Mouse (Mus musculus) adrenal gland, adult 8-10 months (tissue): ENCODE data around the gene 4930402H24Rik. TPM values are rescaled to one million over a fixed set of nuclear protein-coding genes. Genes with fewer than 3 reads are reported as not detected.
A peak's percentile ranks its signal among the peaks of the same experiment; 100 is the strongest.

ENCODE experiments used
- DNase-seq: peaks from one replicate; pipeline ENCODE4 v3.0.0; 2022
- total RNA-seq, 4 experiments: library from RNA; stranded (reverse); gene quantifications; 2 replicates each; pipeline ENCODE4 v1.2.4; 2022

Gene 4930402H24Rik
- total RNA-seq, 4 experiments from 2014 or later: 24.7 to 48.2 (median 35.1) TPM

DNA sequence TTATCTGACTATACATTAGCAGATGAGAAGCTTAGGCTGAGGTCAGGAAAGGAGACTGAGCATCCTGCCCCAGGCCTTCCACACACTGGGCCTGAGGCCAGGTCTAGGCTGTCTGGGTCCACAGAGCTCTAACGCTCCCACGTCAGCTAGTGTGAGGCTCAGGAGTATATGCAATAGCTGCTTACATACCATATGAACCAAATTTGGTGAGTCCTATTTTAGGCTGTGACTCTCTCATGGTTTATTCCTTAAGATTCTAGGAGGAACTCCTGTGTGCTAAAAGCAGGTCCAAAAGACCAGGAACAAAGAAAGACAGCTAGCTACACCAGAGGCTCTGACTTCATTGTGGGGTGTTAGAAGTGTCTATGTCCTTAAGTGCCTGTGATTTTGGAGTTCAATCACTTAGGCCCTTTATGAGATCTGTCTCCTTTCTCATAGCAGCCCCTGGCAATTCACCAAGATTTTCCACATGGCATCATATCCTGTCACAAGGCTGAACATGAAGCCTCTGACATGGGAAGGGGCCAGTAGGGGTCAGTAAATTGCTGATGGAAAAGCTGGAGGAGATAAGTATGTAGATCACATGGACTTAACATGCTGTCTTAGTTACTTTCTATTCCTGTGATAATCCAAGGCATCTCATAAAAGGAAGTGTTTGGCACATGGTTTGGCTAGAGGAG, 177.2 kb downstream of the 4930402H24Rik start:
- DNase-seq: no peak

DNA sequence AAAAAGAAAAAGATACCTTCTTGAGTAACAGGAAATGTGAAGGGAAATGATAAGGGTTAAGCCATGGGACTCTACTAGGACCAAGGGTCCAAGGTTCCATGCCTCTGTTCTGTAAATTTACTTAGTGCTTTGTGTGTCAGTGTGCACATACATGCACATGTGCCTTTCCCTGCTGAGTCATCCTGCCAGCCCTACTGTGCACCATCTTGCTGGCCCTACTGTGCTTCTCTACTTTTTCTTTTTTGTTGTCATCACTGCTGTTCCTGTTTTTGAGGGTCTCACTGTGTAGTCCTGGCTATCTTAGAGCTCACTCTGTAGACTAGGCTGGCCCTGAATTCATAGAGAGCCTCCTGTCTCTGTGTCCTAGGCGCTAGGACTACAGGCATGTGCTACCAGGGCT, 178.5 kb downstream of the 4930402H24Rik start:
- DNase-seq: no peak

DNA sequence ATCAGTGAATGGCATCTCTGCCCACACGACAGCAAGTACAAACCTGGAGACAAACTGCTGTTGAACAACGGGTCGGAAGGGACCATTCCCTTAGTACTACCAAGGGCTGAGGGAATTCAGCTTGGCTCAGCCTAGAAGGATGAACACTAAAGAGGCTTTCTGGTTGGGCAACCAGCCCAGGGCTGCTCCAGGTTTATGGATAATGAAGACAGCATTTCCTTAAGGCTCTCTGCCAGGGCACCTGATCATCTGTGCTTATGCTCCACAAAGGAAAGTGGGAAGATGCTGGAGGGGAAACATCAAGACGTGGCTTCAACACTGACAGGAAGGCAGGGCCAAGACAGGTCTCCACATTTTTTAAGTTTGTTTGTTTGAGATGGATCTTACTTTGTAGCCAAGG, 181.8 kb downstream of the 4930402H24Rik start:
- DNase-seq: no peak

DNA sequence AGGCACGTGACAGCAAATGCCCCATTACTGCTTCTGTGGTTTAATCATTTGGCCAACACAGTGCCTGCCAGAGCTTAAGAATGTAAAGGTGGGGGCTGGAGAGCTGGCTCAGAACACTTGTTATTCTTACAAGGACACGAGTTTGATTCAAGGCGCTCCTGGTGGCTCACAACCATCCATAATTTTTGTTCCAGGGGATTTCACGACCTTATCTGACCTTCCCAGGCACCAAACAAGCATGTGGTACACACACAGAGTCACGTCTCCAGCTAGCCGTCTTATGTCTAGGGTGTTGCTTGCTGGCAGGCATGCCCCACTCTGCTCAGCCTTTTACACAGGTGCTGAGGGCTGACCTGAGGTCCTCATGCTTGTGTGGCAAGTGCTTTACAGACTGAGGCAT, 188.3 kb downstream of the 4930402H24Rik start:
- DNase-seq: no peak

DNA sequence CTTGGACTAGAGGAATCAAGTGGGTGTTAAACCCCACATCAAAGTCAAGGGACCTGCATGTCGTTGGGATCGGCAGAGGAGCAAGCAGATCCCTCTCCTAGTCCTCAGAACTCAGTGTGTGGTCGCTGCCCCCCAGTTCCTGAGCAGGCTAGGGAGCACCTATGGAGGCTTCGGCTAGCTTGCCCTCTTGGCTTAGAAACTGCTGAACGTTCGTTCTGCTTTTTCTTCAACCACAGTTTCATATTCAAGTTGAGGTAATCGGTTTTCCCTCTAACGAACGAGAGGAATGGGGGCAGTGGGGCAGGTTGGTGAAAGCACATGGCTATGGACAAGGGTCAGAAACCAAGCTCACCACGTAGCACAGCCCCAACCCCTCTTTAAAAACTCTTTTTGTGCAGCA, 199.1 kb downstream of the 4930402H24Rik start:
- no peak for DNase-seq

DNA sequence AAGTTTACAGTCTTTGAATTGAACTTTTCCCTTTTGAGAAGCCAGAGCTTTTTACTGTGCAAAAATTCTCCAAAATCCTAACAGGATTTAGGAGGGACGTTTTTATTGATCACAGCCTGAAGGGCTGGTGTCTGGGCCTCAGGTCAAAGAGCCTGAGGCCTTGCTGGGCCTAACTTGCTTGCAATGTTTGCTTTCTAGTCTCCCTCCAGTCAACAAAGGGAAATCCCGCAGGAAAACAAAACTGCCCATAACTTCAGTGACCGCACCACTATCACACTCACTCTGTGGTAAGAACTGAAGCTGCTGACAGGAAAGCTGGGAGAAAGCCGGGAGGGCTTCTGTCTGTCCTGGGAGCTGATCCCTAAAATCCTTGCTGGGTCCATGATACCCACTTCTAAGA, 199.6 kb downstream of the 4930402H24Rik start:
- DNase-seq: no peak

DNA sequence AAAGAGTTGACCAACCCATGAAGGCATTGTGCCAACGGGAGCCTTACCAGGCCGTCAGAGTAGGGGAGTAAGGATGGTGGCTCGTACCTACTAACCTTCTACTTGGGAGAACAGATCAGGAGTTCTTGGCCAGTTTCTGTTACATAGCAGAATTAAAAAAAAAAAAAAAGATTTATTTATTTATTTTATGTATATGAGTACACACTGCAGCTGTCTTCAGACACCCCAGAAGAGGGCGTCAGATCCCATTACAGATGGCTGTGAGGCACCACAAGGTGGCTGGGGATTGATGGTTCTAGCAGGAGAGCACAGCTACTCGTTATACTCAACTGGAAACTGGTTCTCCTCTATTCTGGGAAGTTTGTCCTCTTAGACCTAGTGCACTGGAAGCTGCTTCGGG, 201.0 kb downstream of the 4930402H24Rik start:
- no peak for DNase-seq

DNA sequence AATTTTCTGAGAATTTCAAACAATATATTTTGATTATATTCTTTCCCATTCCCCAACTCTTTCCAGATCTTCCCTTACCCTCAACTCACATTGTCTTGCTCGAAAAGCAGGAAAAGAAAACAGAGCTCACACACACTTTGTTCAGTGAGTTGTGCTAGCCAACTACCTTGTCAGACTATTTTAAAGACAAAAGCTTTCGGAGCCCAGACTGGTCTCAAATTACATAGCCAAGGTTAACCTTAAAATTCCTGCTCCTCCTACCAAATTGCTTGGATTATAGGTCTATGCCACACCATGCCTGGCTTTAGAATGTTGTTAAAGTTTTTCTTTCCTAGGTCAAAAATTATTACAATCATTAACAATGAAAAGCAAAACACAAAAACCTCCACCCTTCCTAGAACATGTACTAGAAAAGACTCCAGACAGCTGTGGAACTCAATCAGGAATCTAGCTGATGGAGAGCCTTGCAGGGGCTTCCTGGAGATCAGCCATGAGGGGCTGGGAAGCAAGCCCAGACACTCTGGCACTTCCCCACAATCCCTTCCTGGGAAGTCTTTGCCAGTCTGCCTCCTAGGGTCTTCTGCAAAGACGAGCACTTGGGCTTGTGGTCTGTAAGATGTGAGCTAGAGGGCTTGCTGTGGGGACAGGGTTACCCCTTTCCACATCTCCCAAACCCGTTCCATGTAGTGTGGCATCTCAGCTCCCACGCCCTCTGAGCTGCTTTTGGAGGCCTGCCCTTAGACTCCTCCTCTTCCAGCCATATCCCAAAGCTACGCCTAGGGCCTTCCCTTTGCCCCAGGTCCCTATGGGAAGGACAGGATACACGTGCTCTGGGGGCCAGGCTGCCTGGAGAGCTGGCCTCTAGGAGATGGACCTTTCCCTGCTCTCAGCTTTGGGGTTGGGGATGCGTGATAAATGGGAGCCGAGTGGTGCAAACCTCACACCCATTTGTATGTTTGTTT, 201.9 kb downstream of the 4930402H24Rik start:
- no peak for DNase-seq

DNA sequence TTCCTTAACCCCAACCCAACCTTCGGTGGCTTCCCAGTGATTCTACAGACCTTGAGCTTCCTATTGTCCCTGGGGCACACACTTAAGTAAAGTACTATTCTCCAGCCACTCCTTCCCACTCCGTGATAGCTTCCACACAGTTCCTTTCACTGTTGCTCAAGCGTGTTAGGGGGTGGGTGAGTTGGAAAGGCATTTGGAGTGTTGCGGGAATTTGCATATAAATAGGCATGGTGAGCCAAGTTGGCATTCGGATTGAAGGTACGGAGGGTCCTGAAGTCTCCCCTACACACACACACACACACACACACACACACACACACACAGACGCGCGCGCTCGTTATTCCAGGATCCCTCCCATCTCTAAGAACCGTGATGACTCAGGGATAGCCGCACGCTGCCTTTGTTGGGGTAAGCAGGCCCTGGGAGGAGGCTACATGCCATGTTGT, 208.4 kb downstream of the 4930402H24Rik start:
- no peak for DNase-seq

DNA sequence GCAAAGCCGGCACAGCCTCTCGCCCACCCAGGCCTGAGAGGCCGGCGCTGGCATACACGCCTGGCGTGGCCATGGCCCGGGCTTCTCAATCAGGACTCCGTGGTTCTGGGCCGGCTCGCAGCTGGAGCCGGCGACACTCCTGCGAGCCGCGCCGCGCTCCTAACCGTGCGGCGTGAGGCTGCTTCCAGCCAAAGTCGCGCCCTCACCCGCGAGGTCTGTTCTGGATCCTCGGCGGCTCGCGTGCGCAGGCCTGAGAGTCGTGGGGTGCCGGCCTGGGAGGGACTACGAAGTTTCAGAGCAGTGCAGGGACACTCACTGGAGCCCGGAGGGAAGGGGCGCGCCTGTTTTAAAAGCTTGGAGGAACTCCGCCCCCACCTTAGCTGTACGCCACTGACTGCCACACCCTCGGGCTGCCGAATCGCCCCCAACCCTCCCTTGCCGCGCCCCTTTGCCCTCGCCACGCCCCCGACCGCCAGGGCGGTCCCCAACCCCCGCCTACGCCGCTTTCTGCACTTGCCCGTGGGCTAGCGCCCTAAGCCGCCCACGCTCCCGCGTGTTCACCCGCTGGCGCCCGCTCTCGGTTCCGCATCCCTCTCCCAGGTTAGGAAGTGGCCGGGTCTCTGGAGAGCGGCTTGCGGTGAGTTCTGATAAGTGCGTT, 208.9 kb downstream of the 4930402H24Rik start, which contains the start of gene Slc4a11:
Slc4a11 (minus strand) TSS at position 367 of the 658 bp plus-strand sequence.
- peak; percentile 49 for DNase-seq

DNA sequence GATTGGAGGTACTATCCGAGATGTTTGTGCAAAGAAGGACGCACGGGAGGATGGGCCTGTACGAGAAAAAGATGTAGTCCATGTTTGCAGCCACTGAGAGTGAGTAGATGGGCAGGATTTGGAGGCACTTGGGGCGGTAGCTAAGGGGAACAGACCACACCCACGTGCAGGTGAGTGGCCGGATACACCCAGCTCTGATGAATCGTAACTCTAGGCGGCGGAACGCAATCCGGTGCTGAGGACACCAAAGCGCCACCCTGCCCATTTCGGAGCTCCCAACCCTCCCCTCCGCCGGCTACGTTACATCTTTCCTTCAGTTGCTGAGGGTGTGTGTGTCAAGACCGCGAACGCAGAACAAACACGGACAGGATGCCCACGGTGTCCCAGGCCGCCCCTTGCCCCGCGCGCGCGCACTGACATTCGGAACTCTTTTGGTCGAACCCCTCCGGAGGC, 209.5 kb downstream of the 4930402H24Rik start:
- no peak for DNase-seq

DNA sequence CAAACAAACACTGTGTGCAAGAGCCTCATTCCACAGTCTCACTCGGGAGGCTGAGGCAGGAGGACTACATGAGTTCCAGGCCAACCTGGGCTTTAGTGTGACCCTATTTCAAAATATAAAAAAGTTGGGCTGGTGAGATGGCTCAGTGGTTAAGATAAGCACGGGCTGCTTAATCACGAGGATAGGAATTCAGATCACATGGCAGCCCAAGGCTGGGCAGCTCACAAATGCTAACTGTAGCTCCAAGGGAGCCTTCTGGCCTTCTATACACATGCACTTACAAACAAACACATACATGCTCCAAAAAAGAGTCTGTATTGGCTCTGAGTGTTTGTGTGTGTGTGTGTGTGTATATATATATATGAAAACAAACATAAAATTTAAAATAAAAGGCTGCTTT, 212.6 kb downstream of the 4930402H24Rik start:
- no peak for DNase-seq

DNA sequence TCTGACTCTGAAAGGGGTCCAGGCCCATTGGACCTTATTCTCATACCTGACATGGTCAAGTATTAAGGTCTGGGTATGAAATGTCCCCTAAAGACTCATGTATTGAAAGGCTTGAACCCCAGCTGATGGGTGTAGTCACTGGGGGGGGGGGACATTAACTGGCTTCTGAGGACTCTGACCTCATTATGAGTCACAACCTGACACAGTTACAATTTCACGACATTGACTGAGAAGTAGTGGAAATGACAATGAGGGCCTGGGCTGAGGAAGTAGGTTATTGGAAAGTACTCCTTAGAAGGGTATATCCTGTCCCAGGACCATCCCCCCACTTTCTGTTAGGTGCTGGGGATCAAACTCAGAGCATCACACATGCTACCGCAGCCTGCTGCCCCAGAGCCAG, 217.2 kb downstream of the 4930402H24Rik start:
- DNase-seq: no peak

DNA sequence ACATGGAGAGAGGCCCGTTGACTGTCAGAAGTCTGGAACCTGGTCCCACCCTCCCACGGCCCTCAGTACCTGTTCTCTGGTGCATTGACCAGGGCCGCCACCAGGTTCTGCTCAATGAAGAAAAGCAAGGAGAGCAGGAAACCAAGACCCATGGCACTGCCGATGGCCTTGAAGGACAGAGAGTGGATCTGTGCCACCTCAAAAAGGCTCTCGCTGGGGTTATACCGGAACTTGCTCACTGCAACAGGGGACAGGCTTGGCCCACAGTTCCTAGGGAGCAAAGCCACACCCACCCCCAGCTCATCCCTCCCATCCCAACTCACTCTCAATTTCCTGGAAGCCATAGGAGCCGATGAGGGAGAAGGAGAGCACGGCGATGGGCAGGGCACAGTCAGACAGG, 220.8 kb downstream of the 4930402H24Rik start:
- DNase-seq: no peak

DNA sequence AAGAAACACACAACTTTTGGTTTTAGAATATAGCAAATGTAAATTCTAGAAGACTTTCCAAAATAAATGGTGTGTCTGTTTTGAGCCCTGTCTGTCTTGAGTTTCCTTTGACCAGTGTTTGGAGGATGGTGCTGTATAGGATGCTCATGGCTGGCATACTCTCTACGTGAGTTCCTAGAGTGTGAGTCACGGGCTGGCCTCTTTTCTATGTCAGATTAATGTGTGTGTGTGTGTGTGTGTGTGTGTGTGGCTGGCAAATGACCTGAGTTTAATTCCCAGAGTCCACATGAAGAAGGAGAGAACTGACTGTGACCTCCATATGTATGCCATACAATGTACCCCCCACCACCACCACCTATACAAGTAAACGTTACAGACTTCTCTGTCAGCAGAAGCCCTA, 224.7 kb downstream of the 4930402H24Rik start:
- no peak for DNase-seq

DNA sequence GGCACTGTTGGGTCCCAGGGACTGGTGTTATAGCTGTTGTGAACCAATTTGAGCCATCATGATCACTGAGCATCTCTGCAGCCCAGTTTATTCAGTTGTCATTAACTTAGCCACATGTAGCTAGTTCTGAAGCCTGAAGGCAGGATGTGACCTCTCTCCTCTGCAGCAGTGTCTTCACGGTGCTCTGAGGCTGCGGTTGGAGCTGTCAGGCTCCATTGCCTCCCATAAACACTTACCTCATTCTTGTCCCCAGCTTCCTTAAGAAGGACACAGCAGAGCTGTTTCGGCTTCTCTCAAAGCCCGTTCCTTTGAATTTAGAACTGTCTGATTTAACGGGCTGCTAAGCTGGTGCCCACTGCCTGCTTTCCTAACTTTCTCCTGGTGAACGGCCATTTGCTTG, 226.3 kb downstream of the 4930402H24Rik start:
- DNase-seq: no peak

DNA sequence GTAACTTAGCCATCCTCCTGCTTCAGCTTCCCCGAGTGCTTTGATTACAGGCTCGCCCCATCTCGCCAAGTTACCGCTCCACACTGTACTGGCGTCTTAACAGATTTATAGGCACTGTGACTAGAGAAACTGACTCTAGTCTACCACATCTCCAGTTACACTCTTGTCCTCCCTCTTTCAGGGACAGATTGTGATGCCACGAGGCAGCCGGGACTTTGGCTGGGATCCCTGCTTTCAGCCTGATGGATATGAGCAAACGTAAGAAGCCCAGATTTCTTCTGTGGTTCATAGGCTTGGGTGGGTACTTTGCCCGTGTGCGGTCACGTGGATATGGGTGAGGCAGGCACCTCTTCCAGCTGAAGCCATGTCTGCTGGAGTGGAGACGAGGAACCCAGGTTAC, 227.1 kb downstream of the 4930402H24Rik start:
- DNase-seq: no peak

DNA sequence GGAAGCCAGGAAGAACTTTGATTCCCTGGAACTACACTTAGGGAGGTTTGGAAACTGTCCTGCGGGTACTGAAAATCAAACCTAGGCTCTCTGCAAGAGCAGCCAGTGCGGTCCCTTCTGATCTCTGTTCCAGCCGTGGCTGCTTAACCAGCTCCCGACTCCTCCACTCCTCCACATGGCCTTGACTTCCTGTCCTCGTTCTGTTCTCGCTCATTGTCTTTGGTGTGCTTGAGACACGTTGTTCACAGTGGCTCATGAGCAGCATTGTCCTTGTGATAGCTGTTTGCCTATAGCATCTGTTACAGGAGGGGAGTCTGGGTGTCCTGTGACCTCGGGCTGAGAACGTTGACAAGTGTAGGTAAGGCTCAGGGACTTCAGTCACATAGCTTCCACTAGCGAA, 229.0 kb downstream of the 4930402H24Rik start:
- DNase-seq: peak; percentile 31

DNA sequence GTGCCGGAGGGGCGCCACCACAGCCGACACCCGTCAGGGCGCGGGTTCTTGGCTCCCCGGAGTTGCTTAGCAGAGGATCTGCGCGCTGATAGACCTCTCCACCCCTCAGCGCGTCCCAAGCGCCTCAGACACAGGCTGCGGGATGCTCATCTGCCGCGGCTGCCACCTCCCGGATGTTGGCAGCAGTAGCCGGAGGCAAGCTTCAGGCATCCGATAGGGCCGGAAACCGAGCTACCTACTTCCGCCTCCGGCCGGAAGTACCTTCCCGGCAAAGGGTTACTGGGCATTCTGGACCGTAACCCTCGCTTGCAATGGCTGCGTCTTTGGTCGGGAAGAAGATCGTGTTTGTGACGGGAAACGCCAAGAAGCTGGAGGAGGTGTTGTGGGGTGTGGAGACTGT, 238.6 kb downstream of the 4930402H24Rik start, which contains the start of gene Itpa:
Itpa (plus strand) TSS at position 52 of the 400 bp plus-strand sequence.
- peak; percentile 84 for DNase-seq

DNA sequence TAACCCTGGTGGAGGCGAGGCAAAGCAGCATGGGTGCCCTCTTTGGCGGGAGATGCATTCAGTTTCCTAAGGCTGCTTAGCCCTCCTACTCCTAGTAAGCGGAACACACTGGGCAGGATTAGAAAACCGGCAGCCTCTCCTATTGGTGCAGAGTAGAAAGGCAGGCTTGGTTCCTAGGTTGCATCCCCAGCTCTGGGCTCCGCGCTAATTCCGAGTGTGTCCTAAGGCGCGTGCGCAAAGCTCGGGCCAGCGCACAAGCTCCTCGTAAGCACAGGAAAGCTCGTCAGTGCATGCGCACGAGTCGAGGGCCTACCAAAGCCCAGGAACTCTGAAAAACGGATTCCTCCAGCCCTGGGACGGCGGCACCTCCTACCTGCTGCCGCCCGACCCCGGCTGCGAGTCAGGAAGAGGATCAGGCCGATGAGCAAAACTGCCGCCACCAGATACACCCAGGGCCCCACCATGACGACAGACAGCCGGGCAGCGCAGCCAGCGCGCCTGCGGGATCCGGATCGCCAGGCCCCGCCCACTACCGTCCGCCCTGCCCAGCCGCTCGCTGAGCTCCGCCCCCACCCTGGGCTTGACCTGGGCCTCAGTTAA, 242.0 kb downstream of the 4930402H24Rik start, which contains the start of gene Ddrgk1:
Ddrgk1 (minus strand) TSS at position 558 of the 600 bp plus-strand sequence.
- peak; percentile 89 for DNase-seq

DNA sequence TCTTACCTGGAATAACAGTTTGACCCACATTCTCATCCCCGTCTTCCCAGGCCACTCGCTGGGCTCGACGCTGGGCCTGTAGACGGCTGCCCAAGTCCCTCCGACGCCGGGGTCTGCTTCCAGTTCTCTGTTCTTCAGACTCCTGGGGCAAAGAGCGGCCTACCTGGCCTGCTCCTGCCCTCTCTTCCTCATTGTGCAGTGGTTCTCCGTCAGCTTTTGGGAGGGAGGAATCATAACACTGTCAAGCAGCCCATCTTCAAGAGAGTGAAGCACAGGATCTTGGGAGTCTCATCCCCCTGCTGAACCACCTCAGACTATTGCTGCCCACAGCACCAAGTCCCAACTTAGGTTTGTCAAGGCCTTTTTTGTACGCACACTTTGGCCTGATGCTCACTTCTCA, 242.9 kb downstream of the 4930402H24Rik start:
- no peak for DNase-seq

DNA sequence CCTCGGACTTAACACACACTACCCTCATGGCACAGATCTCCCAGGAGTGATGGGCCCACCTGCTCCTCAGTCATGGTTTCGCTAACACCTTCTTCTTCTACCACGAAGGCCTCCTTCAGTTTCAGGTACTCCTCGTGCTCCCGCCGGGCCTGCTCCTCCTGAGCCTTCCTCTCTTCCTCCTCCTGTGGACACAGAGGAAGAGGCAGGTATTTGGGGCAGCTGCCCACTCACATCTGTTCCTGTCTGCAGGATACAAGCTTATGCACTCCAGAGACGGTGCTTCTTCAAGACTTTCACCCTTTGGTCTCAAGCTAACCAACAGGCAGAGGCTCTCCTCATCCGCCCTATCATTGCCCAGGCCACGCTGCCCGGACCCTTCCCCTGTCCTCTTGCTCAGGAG, 247.7 kb downstream of the 4930402H24Rik start:
- no peak for DNase-seq
